Mouse (Mus musculus) kidney, embryonic 14.5 days (tissue): ENCODE results near the gene Foxs1. TPM values are rescaled to one million over a fixed set of nuclear protein-coding genes. Genes with fewer than 3 reads are reported as not detected.
A peak's percentile ranks its signal among the peaks of the same experiment; 100 is the strongest.

Experiments used
- ATAC-seq: fragments of 200-750 bp; cut with Nextera tagmentation; 2 replicates; pipeline ENCODE4 v1.8.0; 2017; ENCODE audit warnings: moderate number of reproducible peaks, mild to moderate bottlenecking, moderate TSS enrichment, moderate library complexity; ENCODE audit not compliant: low FRiP score, low TSS enrichment
- H3K27ac ChIP-seq: fragments of 300-500 bp; sonication (generic); 2 replicates; pipeline ENCODE4 v1.5.1; 2014; ENCODE audit warnings: low read depth, mild to moderate bottlenecking, low read length, moderate library complexity, mixed read lengths
- H3K27me3 ChIP-seq: fragments of 300-500 bp; sonication (generic); 2 replicates; pipeline ENCODE4 v1.6.1; 2014; ENCODE audit warnings: mild to moderate bottlenecking, low read length; ENCODE audit not compliant: control insufficient read depth, insufficient read depth
- H3K36me3 ChIP-seq: fragments of 300-500 bp; sonication (generic); 2 replicates; pipeline ENCODE4 v1.6.1; 2014; ENCODE audit warnings: low read length, mixed read lengths; ENCODE audit not compliant: control insufficient read depth, insufficient read depth
- H3K4me1 ChIP-seq: fragments of 300-500 bp; sonication (generic); 2 replicates; pipeline ENCODE4 v1.6.1; 2014; ENCODE audit warnings: low read length, mixed read lengths; ENCODE audit not compliant: control insufficient read depth, insufficient read depth
- H3K4me2 ChIP-seq: fragments of 300-500 bp; sonication (generic); replicated peaks from 2 replicates; pipeline ENCODE4 v1.6.1; 2014; ENCODE audit warnings: low read depth, mild to moderate bottlenecking, low read length
- H3K4me3 ChIP-seq: fragments of 300-500 bp; sonication (generic); 2 replicates; pipeline ENCODE4 v1.5.1; 2014; ENCODE audit warnings: mild to moderate bottlenecking, low read length
- H3K9ac ChIP-seq: fragments of 300-500 bp; sonication (generic); 2 replicates; pipeline ENCODE4 v1.6.1; 2014; ENCODE audit warnings: low read depth, mild to moderate bottlenecking, low read length, moderate library complexity
- H3K9me3 ChIP-seq: fragments of 300-500 bp; sonication (generic); 2 replicates; pipeline ENCODE4 v1.6.1; 2016; ENCODE audit warnings: low read length; ENCODE audit not compliant: control insufficient read depth
- WGBS: fragments of 180-500 bp; shearing (Covaris S2); extraction: QIAGEN DNeasy Blood & Tissue Kit; methylation state at CpG from one replicate; pipeline ENCODE4 v1.1.7; 2014; 5-methylcytosine and 5-hydroxymethylcytosine counted together
- polyA plus RNA-seq: library from polyadenylated mRNA; unstranded; fragments of >200 nt; fragmentation: Nextera tagmentation; extraction: Ambion mirVana; gene quantifications from 2 replicates; pipeline ENCODE4 v1.2.1, GENCODE M21; 2014

Foxs1 gene
- polyA plus RNA-seq, 1 experiment from 2014 or later = 4.4 TPM

DNA sequence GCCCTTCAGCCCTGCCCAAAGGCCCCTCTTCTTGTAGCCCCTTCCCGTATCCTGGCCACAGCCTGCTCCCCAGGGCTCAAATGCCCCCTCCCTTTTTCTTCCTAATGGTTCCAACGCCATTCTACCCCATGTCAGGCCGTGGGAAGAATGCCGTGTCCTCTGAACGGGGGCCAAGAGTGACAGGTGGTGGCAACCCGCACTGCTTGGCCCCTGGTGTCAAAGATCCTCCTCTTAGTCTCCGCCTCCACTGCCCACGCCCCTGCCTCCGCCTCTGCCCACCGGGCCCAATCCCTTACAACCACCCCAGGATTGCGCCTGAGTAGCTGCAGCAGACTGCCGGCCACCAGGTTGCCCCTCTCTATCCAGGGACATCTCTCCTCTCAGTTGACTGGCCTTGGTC, 22.0 kb downstream of the Foxs1 start, which contains the start of gene Mylk2:
Mylk2 (plus strand) TSS at position 322 of the 400 bp plus-strand sequence.
- H3K4me1 ChIP-seq = peaks cover 15% of the 10 kb centered on the region
- no peak for ATAC-seq

DNA sequence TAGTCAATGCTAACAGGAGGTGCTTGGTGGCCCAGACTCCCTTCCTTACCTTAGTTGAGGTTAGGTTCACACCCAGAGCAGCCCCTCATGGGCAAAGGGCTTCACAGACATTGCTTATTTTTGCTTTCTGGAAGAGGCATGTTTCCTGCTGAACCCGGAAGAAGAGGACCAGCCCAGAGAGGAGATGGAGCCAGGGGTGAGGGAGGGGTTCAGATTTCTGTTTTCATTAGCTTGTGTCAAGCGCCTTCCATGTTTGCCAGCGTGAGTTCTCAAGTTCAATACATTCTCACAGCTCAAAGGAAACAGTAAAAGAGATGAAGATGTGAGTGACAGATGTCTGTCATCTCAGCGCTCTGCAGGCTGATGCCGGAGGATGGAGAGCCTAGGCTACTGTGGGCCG, 23.2 kb downstream of the Foxs1 start:
- no peak overlapping the region for H3K9ac ChIP-seq
- no peak overlapping the region for H3K4me2 ChIP-seq
- H3K4me1 ChIP-seq = peaks cover 15% of the 10 kb centered on the region
- ATAC-seq = no peak
- H3K4me3 ChIP-seq = no peak overlapping the region
- H3K27ac ChIP-seq = no peak overlapping the region
- H3K27me3 ChIP-seq = peaks cover 16% of the 10 kb centered on the region
- no peaks in the 10 kb centered on the region for H3K9me3 ChIP-seq
- no peaks in the 10 kb centered on the region for H3K36me3 ChIP-seq
- 59% methylated on average over 6 of the region's 6 CpGs for WGBS

More for the DNA sequence above, 22.0 kb downstream of the Foxs1 start, which contains the start of gene Mylk2:
- H3K4me3 ChIP-seq = no peak within 1 kb of the TSS
- no peaks in the 10 kb centered on the region for H3K36me3 ChIP-seq
- no peak within 1 kb of the TSS for H3K4me2 ChIP-seq
- peaks cover 16% of the 10 kb centered on the region for H3K27me3 ChIP-seq
- no peaks in the 10 kb centered on the region for H3K9me3 ChIP-seq
- H3K9ac ChIP-seq = no peak within 1 kb of the TSS
- 14% methylated on average over 12 of the region's 12 CpGs for WGBS
- no peak within 1 kb of the TSS for H3K27ac ChIP-seq

DNA sequence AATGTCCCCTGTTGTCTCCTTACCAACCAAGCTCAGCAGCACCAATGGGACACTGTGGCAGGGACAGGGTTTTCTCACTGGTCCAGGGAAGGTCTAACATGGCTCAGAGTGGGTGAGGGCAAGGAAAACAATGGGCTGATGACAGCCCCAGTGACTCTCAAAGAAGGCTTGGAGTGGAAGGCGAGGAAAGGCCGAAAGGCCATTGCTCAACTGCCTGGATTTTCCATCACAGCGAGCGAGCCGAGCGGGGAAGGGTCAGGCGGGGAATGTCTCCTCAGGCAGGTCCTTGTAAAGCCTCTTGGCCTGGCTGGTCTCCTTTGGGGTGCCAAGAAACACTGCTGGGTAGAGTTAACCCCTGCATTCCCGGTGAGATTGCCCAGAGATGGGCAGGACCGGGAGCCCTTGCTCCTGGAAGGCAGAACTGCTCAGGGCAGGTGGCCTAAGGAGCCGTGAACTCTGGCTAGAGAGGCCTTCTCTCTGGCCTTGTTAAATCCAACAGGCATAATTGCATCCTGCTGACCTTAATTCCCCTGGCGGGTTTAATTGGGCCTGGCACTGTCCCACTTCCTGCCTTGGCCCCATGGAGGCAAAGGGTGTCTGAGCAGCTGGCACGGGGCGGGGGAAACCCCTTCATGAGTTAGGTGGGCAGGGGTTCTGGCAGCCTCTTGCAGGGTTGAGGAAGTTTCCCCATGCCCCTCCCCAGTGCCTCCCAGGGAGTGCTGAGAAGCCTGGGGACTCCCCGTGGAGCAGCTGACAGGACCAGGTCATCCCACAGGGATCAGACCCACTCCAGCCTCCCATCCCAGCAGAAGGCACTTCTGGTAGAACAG, 25.7 kb downstream of the Foxs1 start:
- no peaks in the 10 kb centered on the region for H3K9me3 ChIP-seq
- H3K9ac ChIP-seq = no peak overlapping the region
- H3K4me3 ChIP-seq = no peak overlapping the region
- H3K4me2 ChIP-seq = no peak overlapping the region
- peaks cover 7% of the 10 kb centered on the region; the same call in 1 of the 2 replicates for H3K27me3 ChIP-seq
- no peaks in the 10 kb centered on the region for H3K36me3 ChIP-seq
- H3K4me1 ChIP-seq = peaks cover 19% of the 10 kb centered on the region
- ATAC-seq = no peak
- H3K27ac ChIP-seq = no peak overlapping the region
- 57% methylated on average over 14 of the region's 14 CpGs for WGBS

DNA sequence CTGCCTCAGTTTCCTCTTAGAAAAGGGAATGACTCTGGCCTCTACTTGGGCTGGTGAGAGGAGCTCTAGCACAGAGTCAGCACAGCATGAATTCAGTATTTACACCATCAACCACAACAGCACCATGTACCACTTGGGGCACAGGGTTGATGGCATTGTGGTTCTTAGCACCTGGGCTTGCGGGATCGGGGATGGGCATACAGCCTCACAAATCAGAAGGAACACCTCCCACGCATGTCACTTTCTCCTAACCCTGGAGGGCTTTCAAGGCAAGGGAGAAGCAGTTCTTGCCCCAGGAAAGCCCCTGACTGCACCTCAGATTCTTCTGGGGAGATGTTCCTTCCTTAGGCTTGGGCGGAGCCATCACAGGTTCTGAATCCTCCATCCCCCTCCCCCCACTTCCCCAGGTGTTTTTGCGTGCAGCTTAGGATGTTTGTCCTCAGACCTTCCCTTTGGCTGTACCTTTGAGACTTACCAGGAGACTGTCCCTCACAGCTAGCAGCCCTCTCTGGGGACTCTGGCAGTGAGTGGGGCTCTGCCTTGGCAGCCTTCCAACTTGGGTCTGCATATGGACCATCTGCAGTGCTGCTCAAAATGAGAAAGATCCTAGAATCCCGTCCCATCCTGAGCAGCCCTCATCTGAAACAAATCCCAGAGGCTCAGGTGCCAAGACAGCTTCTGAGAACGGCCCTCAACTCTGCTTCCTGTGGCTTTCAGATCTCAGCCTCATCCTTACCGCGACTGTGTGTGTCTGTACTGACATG, 26.6 kb downstream of the Foxs1 start:
- Histone ChIP-seq H3K9ac (no peak overlapping the region), H3K4me2 (no peak overlapping the region), H3K9me3 (no peaks in the 10 kb centered on the region), H3K36me3 (no peaks in the 10 kb centered on the region), H3K4me3 (no peak overlapping the region), H3K4me1 (peaks cover 19% of the 10 kb centered on the region), H3K27ac (no peak overlapping the region), H3K27me3 (0 out of 2 replicates have a peak, but pooled peaks cover 4% of the 10 kb centered on the region)
- ATAC-seq = no peak
- 51% methylated on average over 9 of the region's 9 CpGs for WGBS

DNA sequence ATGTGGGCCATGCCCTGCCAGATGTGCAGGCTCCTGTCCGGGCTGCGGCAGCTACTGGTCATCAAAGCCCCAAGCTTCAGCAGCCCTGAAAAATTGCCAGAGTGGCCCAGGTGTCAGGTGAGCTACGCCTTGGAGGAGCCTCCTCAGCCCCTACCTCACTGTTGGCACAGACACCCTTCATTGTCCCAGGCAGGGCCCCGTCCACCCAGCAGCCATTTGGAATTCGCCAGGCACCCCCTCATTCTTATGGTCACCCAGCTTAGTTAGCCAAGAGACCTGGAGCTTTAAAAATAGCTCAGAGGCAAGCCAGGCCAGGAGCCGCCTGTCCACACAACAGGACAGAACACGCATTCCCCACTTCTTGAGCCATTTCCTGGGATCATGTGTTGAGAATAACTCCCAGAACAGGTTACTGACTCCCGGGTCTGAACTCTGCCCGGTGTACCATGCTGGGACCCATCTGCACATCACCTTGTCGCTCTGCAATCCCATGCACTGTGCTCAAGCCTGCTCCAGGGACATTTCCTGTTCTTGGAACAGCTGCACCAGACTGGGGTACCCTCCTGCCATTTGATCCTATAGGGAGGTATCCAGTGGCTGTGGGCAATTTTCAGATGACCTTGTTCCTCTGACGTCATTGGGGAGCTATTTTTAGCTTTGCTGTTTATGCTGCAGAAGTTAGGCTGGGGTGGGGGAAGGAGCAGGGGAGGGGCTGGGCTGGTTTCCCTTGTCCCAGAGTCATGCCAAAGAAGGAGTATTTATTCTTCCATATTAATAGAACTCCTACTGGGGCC, 27.8 kb downstream of the Foxs1 start:
- no peak overlapping the region for H3K27ac ChIP-seq
- peak; percentile 64 for ATAC-seq
- 41% methylated on average over 11 of the region's 11 CpGs for WGBS

DNA sequence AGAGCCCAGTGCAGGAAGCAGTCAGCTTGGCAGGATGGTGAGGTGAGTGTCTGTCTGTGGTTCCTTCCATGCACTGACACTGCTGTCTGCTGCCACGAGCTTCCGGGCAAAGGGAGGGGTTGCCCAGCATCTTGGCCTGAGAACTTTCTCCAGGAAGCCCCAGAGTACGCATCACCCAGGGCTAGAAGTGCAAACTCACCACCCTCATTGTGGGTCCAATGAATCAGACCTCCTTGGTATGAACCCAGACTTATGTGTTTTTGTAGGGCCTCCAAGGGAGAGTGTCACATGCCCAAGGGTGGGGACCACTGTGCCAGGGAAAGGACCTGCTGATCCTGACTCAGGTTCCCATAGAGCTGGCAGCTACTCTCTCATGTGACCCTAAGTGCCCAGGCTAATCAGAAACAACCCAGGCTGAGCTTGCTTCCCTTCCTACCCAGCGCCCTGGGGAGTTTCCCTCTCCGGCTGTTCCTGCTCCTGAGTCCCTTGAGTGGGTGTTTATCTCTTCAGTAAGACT, 28.8 kb downstream of the Foxs1 start:
- Histone ChIP-seq H3K9me3 (no peaks in the 10 kb centered on the region), H3K9ac (no peak overlapping the region), H3K4me2 (no peak overlapping the region), H3K36me3 (no peaks in the 10 kb centered on the region), H3K27ac (no peak overlapping the region), H3K4me3 (no peak overlapping the region), H3K27me3 (no peaks in the 10 kb centered on the region), H3K4me1 (peaks cover 19% of the 10 kb centered on the region)
- no peak for ATAC-seq
- 64% methylated on average over 5 of the region's 5 CpGs for WGBS

More for the DNA sequence above, 27.8 kb downstream of the Foxs1 start:
- Histone ChIP-seq H3K9me3 (no peaks in the 10 kb centered on the region), H3K4me2 (no peak overlapping the region; the same call in 1 of the 2 replicates), H3K36me3 (no peaks in the 10 kb centered on the region), H3K9ac (no peak overlapping the region), H3K4me3 (no peak overlapping the region), H3K4me1 (peaks cover 19% of the 10 kb centered on the region), H3K27me3 (no peaks in the 10 kb centered on the region)

DNA sequence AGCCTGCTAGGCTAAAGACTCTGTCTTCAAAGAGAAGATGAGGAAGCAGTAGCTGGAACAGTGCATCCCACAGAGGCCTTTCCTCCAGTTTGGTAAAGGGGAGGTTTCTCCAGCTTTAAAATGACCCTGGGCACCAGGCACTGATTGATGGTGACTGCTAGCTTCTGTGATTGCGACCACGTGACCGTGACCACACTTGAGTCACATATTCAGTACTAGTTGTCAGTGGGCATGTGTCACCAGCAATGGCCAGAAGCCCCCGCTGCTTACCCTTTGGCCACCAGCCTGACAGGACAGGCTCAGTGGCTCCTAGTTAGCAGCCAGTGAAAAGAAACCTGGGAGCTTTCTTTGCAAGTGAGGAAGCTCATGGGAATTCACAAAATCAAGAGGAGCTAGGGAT, 29.4 kb downstream of the Foxs1 start:
- no peak for ATAC-seq
- Histone ChIP-seq H3K4me2 (no peak overlapping the region), H3K4me3 (no peak overlapping the region), H3K9ac (no peak overlapping the region), H3K4me1 (peaks cover 19% of the 10 kb centered on the region), H3K27me3 (no peaks in the 10 kb centered on the region), H3K27ac (no peak overlapping the region), H3K36me3 (no peaks in the 10 kb centered on the region), H3K9me3 (no peaks in the 10 kb centered on the region)
- WGBS = 47% methylated on average over 4 of the region's 4 CpGs

DNA sequence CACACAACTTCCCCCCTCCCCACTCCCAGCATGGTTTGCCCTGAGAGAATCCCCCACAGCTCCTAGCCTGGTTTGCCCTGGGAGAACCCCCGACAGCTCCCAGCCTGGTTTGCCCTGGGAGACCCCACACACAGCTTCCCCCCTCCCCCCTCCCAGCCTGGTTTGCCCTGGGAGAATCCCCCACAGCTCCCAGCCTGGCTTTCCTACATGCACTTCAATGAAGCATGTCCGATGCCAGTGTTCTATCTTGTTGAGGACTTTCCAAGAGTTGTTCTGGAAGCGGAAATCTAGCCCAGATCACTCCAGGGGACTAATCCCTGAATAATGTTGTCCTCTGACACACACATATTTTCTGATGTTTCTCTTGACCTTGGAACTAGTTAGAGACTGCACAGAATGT, 30.4 kb downstream of the Foxs1 start:
- Histone ChIP-seq H3K27me3 (no peaks in the 10 kb centered on the region), H3K4me1 (peaks cover 19% of the 10 kb centered on the region), H3K4me3 (no peak overlapping the region), H3K27ac (no peak overlapping the region), H3K4me2 (no peak overlapping the region), H3K36me3 (no peaks in the 10 kb centered on the region), H3K9ac (no peak overlapping the region), H3K9me3 (no peaks in the 10 kb centered on the region)
- 47% methylated on average over 3 of the region's 3 CpGs for WGBS
- ATAC-seq = no peak
